Mouse (Mus musculus) ES-Bruce4 (cell line): ENCODE measurements around the gene Polr2e. TPM values are rescaled to one million over a fixed set of nuclear protein-coding genes. Genes with fewer than 3 reads are reported as not detected.

Source experiments
- H3K27ac ChIP-seq: 2 replicates; pipeline ENCODE4 v1.5.1; 2012; ENCODE audit warnings: low read length, inconsistent platforms; ENCODE audit not compliant: insufficient read depth
- H3K27me3 ChIP-seq: 2 replicates; pipeline ENCODE4 v1.6.1; 2012; ENCODE audit warnings: mild to moderate bottlenecking, low read length, inconsistent platforms; ENCODE audit not compliant: control insufficient read depth, poor library complexity, insufficient read depth, severe bottlenecking
- H3K36me3 ChIP-seq: 2 replicates; pipeline ENCODE4 v1.6.1; 2012; ENCODE audit warnings: inconsistent platforms, mild to moderate bottlenecking, low read length, moderate library complexity; ENCODE audit not compliant: control insufficient read depth, poor library complexity, insufficient read depth, severe bottlenecking
- H3K4me1 ChIP-seq: one replicate; pipeline ENCODE4 v1.8.1; 2011; ENCODE audit warnings: low read length; ENCODE audit not compliant: control insufficient read depth, insufficient read depth
- H3K4me3 ChIP-seq: 2 replicates; pipeline ENCODE4 v1.5.1; 2011; ENCODE audit warnings: low read depth, mild to moderate bottlenecking, low read length
- H3K9ac ChIP-seq: 2 replicates; pipeline ENCODE4 v1.6.1; 2012; ENCODE audit warnings: low read depth, mild to moderate bottlenecking, inconsistent platforms; ENCODE audit not compliant: poor library complexity, severe bottlenecking
- H3K9me3 ChIP-seq: replicated peaks from 2 replicates; pipeline ENCODE4 v1.6.1; 2012; ENCODE audit warnings: mild to moderate bottlenecking, low read length, inconsistent platforms; ENCODE audit not compliant: control insufficient read depth, poor library complexity, insufficient read depth, severe bottlenecking
- CTCF ChIP-seq: IDR thresholded peaks from one replicate; pipeline ENCODE4 v1.8.1; 2011; ENCODE audit warnings: low read depth, low read length
- EP300 ChIP-seq: IDR thresholded peaks from 2 replicates; pipeline ENCODE4 v1.6.1; 2011; ENCODE audit warnings: low read depth, low read length; ENCODE audit not compliant: insufficient read depth
- POLR2A ChIP-seq: IDR thresholded peaks from one replicate; pipeline ENCODE4 v1.8.1; 2011; ENCODE audit warnings: low read length; ENCODE audit not compliant: insufficient read depth
- polyA plus RNA-seq: library from polyadenylated mRNA; stranded (reverse); fragments of >200 nt; gene quantifications from 2 replicates; pipeline ENCODE4 v1.2.4, GENCODE M21; 2011; ENCODE audit warnings: low read depth; ENCODE audit not compliant: missing spikeins, insufficient read depth, insufficient read length

Gene Polr2e
- polyA plus RNA-seq, 1 experiment, result 176 TPM

- no peak for TF ChIP-seq CTCF
- no peak for TF ChIP-seq POLR2A
- TF ChIP-seq EP300, result no peak
- Histone ChIP-seq H3K27ac (no peak overlapping the region), H3K27me3 (no peaks in the 10 kb centered on the region)
Measured at GRCm38 (mm10) chr10:80018739-80019297, 20.8 kb downstream of the Polr2e start.

GRCm38 (mm10) chr10:80017771-80018170, 21.8 kb downstream of the Polr2e start:
- Histone ChIP-seq H3K27me3 (no peaks in the 10 kb centered on the region), H3K9ac (no peak overlapping the region), H3K36me3 (no peaks in the 10 kb centered on the region), H3K9me3 (no peaks in the 10 kb centered on the region), H3K4me1 (peaks cover 8% of the 10 kb centered on the region), H3K4me3 (no peak overlapping the region), H3K27ac (no peak overlapping the region)
- TF ChIP-seq POLR2A (no peak), EP300 (no peak), CTCF (no peak)

More at GRCm38 (mm10) chr10:80018739-80019297, 20.8 kb downstream of the Polr2e start:
- H3K9me3 ChIP-seq, result no peaks in the 10 kb centered on the region
- H3K4me3 ChIP-seq, result no peak overlapping the region
- H3K36me3 ChIP-seq, result no peaks in the 10 kb centered on the region
- no peak overlapping the region for H3K9ac ChIP-seq
- H3K4me1 ChIP-seq, result peaks cover 4% of the 10 kb centered on the region

- H3K27ac ChIP-seq, result no peak overlapping the region
- no peak overlapping the region for H3K9ac ChIP-seq
- H3K36me3 ChIP-seq, result no peaks in the 10 kb centered on the region
- no peaks in the 10 kb centered on the region for H3K27me3 ChIP-seq
- no peaks in the 10 kb centered on the region for H3K9me3 ChIP-seq
- TF ChIP-seq EP300 (no peak), POLR2A (no peak), CTCF (no peak)
- H3K4me1 ChIP-seq, result peaks cover 8% of the 10 kb centered on the region
- no peak overlapping the region for H3K4me3 ChIP-seq
Measured at GRCm38 (mm10) chr10:80017361-80017760, 22.2 kb downstream of the Polr2e start.

GRCm38 (mm10) chr10:80016931-80017330, 22.7 kb downstream of the Polr2e start:
- no peaks in the 10 kb centered on the region for H3K9me3 ChIP-seq
- TF ChIP-seq EP300 (no peak), CTCF (no peak), POLR2A (no peak)
- no peak overlapping the region for H3K4me3 ChIP-seq
- peaks cover 8% of the 10 kb centered on the region for H3K4me1 ChIP-seq
- no peaks in the 10 kb centered on the region for H3K27me3 ChIP-seq
- H3K36me3 ChIP-seq, result no peaks in the 10 kb centered on the region
- no peak overlapping the region for H3K27ac ChIP-seq
- no peak overlapping the region for H3K9ac ChIP-seq

- H3K27ac ChIP-seq, result no peak within 1 kb of the TSS
Measured at GRCm38 (mm10) chr10:80016511-80016910, 23.1 kb downstream of the Polr2e start, which contains the start of gene Arhgap45. TSS of gene Arhgap45 (plus strand) at chr10:80016653.

GRCm38 (mm10) chr10:80015583-80015982, 24.0 kb downstream of the Polr2e start:
- Histone ChIP-seq H3K4me1 (peaks cover 5% of the 10 kb centered on the region), H3K36me3 (no peaks in the 10 kb centered on the region), H3K4me3 (no peak overlapping the region), H3K9ac (no peak overlapping the region), H3K27me3 (no peaks in the 10 kb centered on the region), H3K27ac (no peak overlapping the region), H3K9me3 (no peaks in the 10 kb centered on the region)
- TF ChIP-seq CTCF (no peak), POLR2A (no peak), EP300 (no peak)

More at GRCm38 (mm10) chr10:80016511-80016910, 23.1 kb downstream of the Polr2e start, which contains the start of gene Arhgap45:
- Histone ChIP-seq H3K9me3 (no peaks in the 10 kb centered on the region), H3K4me3 (no peak within 1 kb of the TSS), H3K36me3 (no peaks in the 10 kb centered on the region), H3K27me3 (no peaks in the 10 kb centered on the region), H3K9ac (no peak within 1 kb of the TSS), H3K4me1 (peaks cover 8% of the 10 kb centered on the region)
- no peak for TF ChIP-seq EP300
- TF ChIP-seq CTCF, result no peak
- TF ChIP-seq POLR2A, result no peak
